Mouse (Mus musculus) gastrocnemius, postnatal 10 days (tissue): Measurements from ENCODE around the gene Zfp574. TPM values are rescaled to one million over a fixed set of nuclear protein-coding genes. Genes with fewer than 3 reads are reported as not detected.
A peak's percentile ranks its signal among the peaks of the same experiment; 100 is the strongest.

ENCODE experiments used
- DNase-seq: peaks from one replicate; pipeline ENCODE4 v3.0.0; 2021; ENCODE audit warnings: mixed read lengths
- total RNA-seq, 2 experiments: library from RNA; stranded (reverse); gene quantifications; 2 replicates each; pipeline ENCODE4 v1.2.3; 2021

Gene Zfp574
- total RNA-seq, 2 experiments from 2014 or later, result 6.9 to 9.0 TPM

GRCm38 (mm10) chr7:25072716-25073390 lies 486 bp downstream of the Zfp574 start:
- peak; percentile 42 for DNase-seq

GRCm38 (mm10) chr7:25073924-25074323 lies 1.6 kb downstream of the Zfp574 start:
- no peak for DNase-seq

GRCm38 (mm10) chr7:25076296-25076662 lies 3.9 kb downstream of the Zfp574 start:
- no peak for DNase-seq

- DNase-seq, result peak; percentile 92
Measured at GRCm38 (mm10) chr7:25076663-25077413, 4.5 kb downstream of the Zfp574 start.

- DNase-seq, result no peak
Measured at GRCm38 (mm10) chr7:25077414-25077755, 5.0 kb downstream of the Zfp574 start.

- DNase-seq, result no peak
Measured at GRCm38 (mm10) chr7:25079496-25080026, 7.2 kb downstream of the Zfp574 start.

- no peak for DNase-seq
Measured at GRCm38 (mm10) chr7:25080431-25080830, 8.1 kb downstream of the Zfp574 start.

GRCm38 (mm10) chr7:25082510-25082909 lies 10.1 kb downstream of the Zfp574 start:
- DNase-seq, result no peak

GRCm38 (mm10) chr7:25084621-25085020 lies 12.3 kb downstream of the Zfp574 start:
- no peak for DNase-seq

GRCm38 (mm10) chr7:25086656-25087055 lies 14.3 kb downstream of the Zfp574 start:
- DNase-seq, result no peak

GRCm38 (mm10) chr7:25087256-25087912 lies 15.0 kb downstream of the Zfp574 start:
- no peak for DNase-seq

- DNase-seq, result no peak
Measured at GRCm38 (mm10) chr7:25087972-25088371, 15.6 kb downstream of the Zfp574 start.

GRCm38 (mm10) chr7:25088531-25088930 lies 16.2 kb downstream of the Zfp574 start:
- no peak for DNase-seq

GRCm38 (mm10) chr7:25088968-25089367 lies 16.6 kb downstream of the Zfp574 start:
- DNase-seq, result no peak

- DNase-seq, result no peak
Measured at GRCm38 (mm10) chr7:25089875-25090274, 17.5 kb downstream of the Zfp574 start.

- DNase-seq, result no peak
Measured at GRCm38 (mm10) chr7:25098169-25098568, 25.8 kb downstream of the Zfp574 start.

- no peak for DNase-seq
Measured at GRCm38 (mm10) chr7:25099581-25099980, 27.2 kb downstream of the Zfp574 start.

GRCm38 (mm10) chr7:25105411-25106160 lies 33.2 kb downstream of the Zfp574 start:
- peak; percentile 75 for DNase-seq

GRCm38 (mm10) chr7:25106790-25107502 lies 34.6 kb downstream of the Zfp574 start:
- DNase-seq, result no peak

- DNase-seq, result no peak
Measured at GRCm38 (mm10) chr7:25109355-25109754, 37.0 kb downstream of the Zfp574 start.

- DNase-seq, result no peak
Measured at GRCm38 (mm10) chr7:25110336-25110735, 38.0 kb downstream of the Zfp574 start.
